Mouse (Mus musculus): ENCODE results near the gene Frem2. TPM values are rescaled to one million over a fixed set of nuclear protein-coding genes. Genes with fewer than 3 reads are reported as not detected.
A peak's percentile ranks its signal among the peaks of the same experiment; 100 is the strongest.

Gene Frem2
- polyA plus RNA-seq, 1 experiment from 2014 or later, result 4.8 TPM

GRCm38 (mm10) chr3:53552691-53553090, 104.5 kb downstream of the Frem2 start:
- no peak overlapping the region for H3K9ac ChIP-seq
- H3K4me3 ChIP-seq, result no peak overlapping the region
- no peaks in the 10 kb centered on the region for H3K27me3 ChIP-seq
- 65% methylated on average over 7 of the region's 7 CpGs for WGBS
- H3K4me1 ChIP-seq, result no peaks in the 10 kb centered on the region
- H3K4me2 ChIP-seq, result no peak overlapping the region
- no peak overlapping the region for H3K27ac ChIP-seq
- H3K36me3 ChIP-seq, result 0 out of 2 replicates have a peak, but pooled peaks cover 4% of the 10 kb centered on the region
- ATAC-seq (ENCODE audit: insufficient number of reproducible peaks, insufficient read depth, low FRiP score, low TSS enrichment, low read depth), result no peak
- no peaks in the 10 kb centered on the region for H3K9me3 ChIP-seq

GRCm38 (mm10) chr3:53532091-53532490, 125.1 kb downstream of the Frem2 start:
- no peaks in the 10 kb centered on the region for H3K27me3 ChIP-seq
- no peak overlapping the region for H3K9ac ChIP-seq
- 0 out of 2 replicates have a peak, but pooled peaks cover under 1% of the 10 kb centered on the region for H3K36me3 ChIP-seq
- no peaks in the 10 kb centered on the region for H3K9me3 ChIP-seq
- H3K4me1 ChIP-seq, result no peaks in the 10 kb centered on the region
- no peak overlapping the region for H3K27ac ChIP-seq
- no peak for ATAC-seq (ENCODE audit: insufficient number of reproducible peaks, insufficient read depth, low FRiP score, low TSS enrichment, low read depth)
- H3K4me3 ChIP-seq, result no peak overlapping the region
- WGBS, result 83% methylated on average over 6 of the region's 6 CpGs
- H3K4me2 ChIP-seq, result no peak overlapping the region

- ATAC-seq (ENCODE audit: insufficient number of reproducible peaks, insufficient read depth, low FRiP score, low TSS enrichment, low read depth), result no peak
- 83% methylated on average over 6 of the region's 6 CpGs for WGBS
Measured at GRCm38 (mm10) chr3:53530305-53530704, 126.8 kb downstream of the Frem2 start.

GRCm38 (mm10) chr3:53525737-53526136, 131.4 kb downstream of the Frem2 start:
- no peaks in the 10 kb centered on the region for H3K36me3 ChIP-seq
- H3K27me3 ChIP-seq, result no peaks in the 10 kb centered on the region
- H3K9me3 ChIP-seq, result no peaks in the 10 kb centered on the region
- H3K4me3 ChIP-seq, result peak overlapping the region; percentile 39
- H3K9ac ChIP-seq, result 0 out of 2 replicates have a peak overlapping the region, but pooled peaks have one; percentile 36
- 14% methylated on average over 21 of the region's 21 CpGs for WGBS
- no peaks in the 10 kb centered on the region for H3K4me1 ChIP-seq
- no peak overlapping the region for H3K27ac ChIP-seq
- peak overlapping the region; percentile 64 for H3K4me2 ChIP-seq
- peak; percentile 20; the same call in 1 of the 2 replicates for ATAC-seq (ENCODE audit: insufficient number of reproducible peaks, insufficient read depth, low FRiP score, low TSS enrichment, low read depth)

More at GRCm38 (mm10) chr3:53530305-53530704, 126.8 kb downstream of the Frem2 start:
- Histone ChIP-seq H3K27ac (no peak overlapping the region), H3K9me3 (no peaks in the 10 kb centered on the region), H3K4me1 (no peaks in the 10 kb centered on the region), H3K27me3 (no peaks in the 10 kb centered on the region), H3K4me3 (no peak overlapping the region), H3K9ac (no peak overlapping the region), H3K4me2 (no peak overlapping the region), H3K36me3 (no peaks in the 10 kb centered on the region)

- Histone ChIP-seq H3K9ac (no peak overlapping the region), H3K4me2 (no peak overlapping the region), H3K36me3 (peaks cover 6% of the 10 kb centered on the region; the same call in 1 of the 2 replicates), H3K27ac (no peak overlapping the region), H3K4me3 (no peak overlapping the region), H3K27me3 (no peaks in the 10 kb centered on the region), H3K4me1 (no peaks in the 10 kb centered on the region), H3K9me3 (no peaks in the 10 kb centered on the region)
- no peak for ATAC-seq (ENCODE audit: insufficient number of reproducible peaks, insufficient read depth, low FRiP score, low TSS enrichment, low read depth)
- WGBS, result 91% methylated on average over 10 of the region's 10 CpGs
Measured at GRCm38 (mm10) chr3:53522794-53523193, 134.4 kb downstream of the Frem2 start.

GRCm38 (mm10) chr3:53514221-53515065, 142.7 kb downstream of the Frem2 start:
- Histone ChIP-seq H3K4me2 (no peak overlapping the region), H3K9me3 (no peaks in the 10 kb centered on the region), H3K27me3 (no peaks in the 10 kb centered on the region), H3K9ac (no peak overlapping the region), H3K27ac (no peak overlapping the region), H3K4me3 (no peak overlapping the region), H3K4me1 (no peaks in the 10 kb centered on the region), H3K36me3 (peaks cover 4% of the 10 kb centered on the region; the same call in 1 of the 2 replicates)
- no peak for ATAC-seq (ENCODE audit: insufficient number of reproducible peaks, insufficient read depth, low FRiP score, low TSS enrichment, low read depth)
- WGBS, result 86% methylated on average over 4 of the region's 4 CpGs

- H3K4me1 ChIP-seq, result no peaks in the 10 kb centered on the region
- H3K4me3 ChIP-seq, result no peak overlapping the region
- H3K36me3 ChIP-seq, result no peaks in the 10 kb centered on the region
- no peak overlapping the region for H3K4me2 ChIP-seq
- 44% methylated on average over 5 of the region's 5 CpGs for WGBS
- H3K27ac ChIP-seq, result no peak overlapping the region
- H3K9me3 ChIP-seq, result no peaks in the 10 kb centered on the region
- no peak overlapping the region for H3K9ac ChIP-seq
- no peaks in the 10 kb centered on the region for H3K27me3 ChIP-seq
- no peak for ATAC-seq (ENCODE audit: insufficient number of reproducible peaks, insufficient read depth, low FRiP score, low TSS enrichment, low read depth)
Measured at GRCm38 (mm10) chr3:53513096-53513495, 144.1 kb downstream of the Frem2 start.

- H3K4me1 ChIP-seq, result 0 out of 2 replicates have a peak, but pooled peaks cover 6% of the 10 kb centered on the region
- ATAC-seq (ENCODE audit: insufficient number of reproducible peaks, insufficient read depth, low FRiP score, low TSS enrichment, low read depth), result no peak
Measured at GRCm38 (mm10) chr3:53502428-53502827, 154.7 kb downstream of the Frem2 start.

GRCm38 (mm10) chr3:53498351-53498905, 158.7 kb downstream of the Frem2 start:
- Histone ChIP-seq H3K9me3 (no peaks in the 10 kb centered on the region), H3K27me3 (no peaks in the 10 kb centered on the region), H3K4me2 (no peak overlapping the region), H3K27ac (no peak overlapping the region), H3K36me3 (no peaks in the 10 kb centered on the region), H3K4me3 (no peak overlapping the region), H3K9ac (no peak overlapping the region), H3K4me1 (0 out of 2 replicates have a peak, but pooled peaks cover 8% of the 10 kb centered on the region)
- 71% methylated on average over 6 of the region's 6 CpGs for WGBS
- ATAC-seq (ENCODE audit: insufficient number of reproducible peaks, insufficient read depth, low FRiP score, low TSS enrichment, low read depth), result no peak

More at GRCm38 (mm10) chr3:53502428-53502827, 154.7 kb downstream of the Frem2 start:
- Histone ChIP-seq H3K4me2 (no peak overlapping the region), H3K9ac (no peak overlapping the region), H3K27me3 (no peaks in the 10 kb centered on the region), H3K4me3 (no peak overlapping the region), H3K9me3 (no peaks in the 10 kb centered on the region), H3K27ac (no peak overlapping the region), H3K36me3 (no peaks in the 10 kb centered on the region)
- WGBS, result 66% methylated on average over 6 of the region's 6 CpGs

- Histone ChIP-seq H3K9ac (no peak within 1 kb of the TSS), H3K27me3 (no peaks in the 10 kb centered on the region), H3K36me3 (no peaks in the 10 kb centered on the region; the same call in 1 of the 2 replicates), H3K27ac (no peak within 1 kb of the TSS), H3K4me1 (peaks cover 7% of the 10 kb centered on the region), H3K4me3 (no peak within 1 kb of the TSS), H3K9me3 (no peaks in the 10 kb centered on the region), H3K4me2 (no peak within 1 kb of the TSS)
- 69% methylated on average over 6 of the region's 6 CpGs for WGBS
- no peak for ATAC-seq (ENCODE audit: insufficient number of reproducible peaks, insufficient read depth, low FRiP score, low TSS enrichment, low read depth)
Measured at GRCm38 (mm10) chr3:53488353-53488752, 168.8 kb downstream of the Frem2 start, which contains the start of gene Stoml3. Gene Stoml3 (plus strand): TSS chr3:53488653.

- Histone ChIP-seq H3K4me1 (peaks cover 7% of the 10 kb centered on the region), H3K9me3 (no peaks in the 10 kb centered on the region), H3K27me3 (no peaks in the 10 kb centered on the region), H3K9ac (no peak overlapping the region), H3K4me2 (no peak overlapping the region), H3K4me3 (no peak overlapping the region), H3K36me3 (peaks cover 8% of the 10 kb centered on the region), H3K27ac (no peak overlapping the region)
- no peak for ATAC-seq (ENCODE audit: insufficient number of reproducible peaks, insufficient read depth, low FRiP score, low TSS enrichment, low read depth)
- 67% methylated on average over 9 of the region's 9 CpGs for WGBS
Measured at GRCm38 (mm10) chr3:53486996-53487576, 170.1 kb downstream of the Frem2 start.

All from embryonic facial prominence, embryonic 13.5 days (tissue).